Mouse (Mus musculus) megakaryocyte, embryonic 14.5 days (primary cell): Measurements from ENCODE around the gene Dab2ip.

ENCODE experiments used
- FLI1 ChIP-seq: IDR thresholded peaks from 2 replicates; pipeline ENCODE4 v1.6.1; 2012; ENCODE audit warnings: low read length, inconsistent platforms, mixed read lengths
- GATA1 ChIP-seq: IDR thresholded peaks from 3 replicates; pipeline ENCODE4 v1.6.1; 2012; ENCODE audit warnings: mixed read lengths, low read length, inconsistent platforms, borderline replicate concordance

- TF ChIP-seq GATA1 = no peak
- TF ChIP-seq FLI1 = no peak
These were observed 221.2 kb downstream of the Dab2ip start for GRCm38 (mm10) chr2:35779266-35779665.
